Mouse (Mus musculus) adrenal gland, postnatal 14 days (tissue): ENCODE measurements around the gene Cep57l1. TPM values are rescaled to one million over a fixed set of nuclear protein-coding genes. Genes with fewer than 3 reads are reported as not detected.

Experiments used
- DNase-seq: peaks from one replicate; pipeline ENCODE4 v3.0.0; 2021; ENCODE audit warnings: mixed read lengths
- total RNA-seq: library from RNA; stranded (reverse); gene quantifications from 2 replicates; pipeline ENCODE4 v1.2.3, GENCODE M21; 2021

Gene Cep57l1
- total RNA-seq, 1 experiment from 2014 or later, result 9.3 TPM

DNA sequence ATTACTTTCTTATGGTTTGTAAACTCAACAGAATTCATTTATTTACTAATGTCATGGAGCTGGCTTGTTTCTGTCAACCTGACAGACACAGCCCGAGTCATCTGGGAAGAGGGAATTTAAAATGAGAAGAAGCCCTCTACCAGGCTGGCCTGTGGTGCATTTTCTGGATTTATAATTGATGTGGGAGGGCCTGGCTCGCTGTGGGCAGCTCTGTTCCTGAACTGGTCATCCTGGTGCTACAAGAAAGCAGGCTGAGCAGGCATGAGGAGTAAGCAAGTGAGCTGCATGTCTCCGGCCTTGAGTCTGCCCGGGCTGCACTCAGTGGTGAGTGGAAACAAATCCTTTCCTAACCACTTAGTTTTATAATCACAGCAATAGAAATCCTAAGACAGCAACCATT lies 65.7 kb downstream of the Cep57l1 start:
- no peak for DNase-seq

DNA sequence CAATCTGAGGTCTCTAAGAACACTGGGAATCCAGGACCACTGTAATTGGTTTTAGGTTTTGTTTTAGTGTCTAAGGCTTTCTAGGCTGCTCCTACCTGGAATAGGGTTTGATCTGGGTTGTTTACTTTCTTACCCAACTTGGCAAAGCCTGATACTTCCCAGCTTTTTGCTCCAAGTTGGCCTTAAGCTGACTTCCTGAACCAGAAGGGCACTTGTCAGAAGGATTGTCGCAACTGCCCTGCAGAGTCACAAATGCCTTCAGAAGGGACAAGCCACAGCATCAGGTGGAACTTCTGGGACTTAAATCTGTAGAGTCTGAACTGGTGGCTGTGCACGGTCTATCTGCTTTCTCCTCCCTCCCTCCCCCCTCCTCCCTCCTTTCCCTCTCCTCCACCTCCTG lies 69.5 kb downstream of the Cep57l1 start:
- no peak for DNase-seq

DNA sequence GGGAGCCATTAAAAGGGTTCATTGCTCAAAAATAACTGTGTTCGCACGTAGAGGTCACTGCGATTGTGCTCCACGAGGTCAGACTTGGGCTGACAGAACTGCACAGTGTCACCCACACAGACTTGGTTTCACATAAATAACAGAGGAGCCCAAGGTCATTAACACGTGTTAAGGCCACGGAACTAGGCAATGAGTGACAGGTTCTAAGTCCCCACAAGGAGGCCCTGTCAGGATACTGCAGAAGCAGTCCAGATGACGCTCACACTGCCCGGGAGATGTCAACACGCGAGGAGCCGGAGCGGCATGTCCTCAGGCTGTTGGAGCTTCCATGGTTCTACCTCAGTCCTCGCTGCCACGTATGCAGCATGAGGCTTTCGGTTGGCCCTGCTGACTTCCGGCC lies 72.4 kb downstream of the Cep57l1 start:
- peak; percentile 15 for DNase-seq

DNA sequence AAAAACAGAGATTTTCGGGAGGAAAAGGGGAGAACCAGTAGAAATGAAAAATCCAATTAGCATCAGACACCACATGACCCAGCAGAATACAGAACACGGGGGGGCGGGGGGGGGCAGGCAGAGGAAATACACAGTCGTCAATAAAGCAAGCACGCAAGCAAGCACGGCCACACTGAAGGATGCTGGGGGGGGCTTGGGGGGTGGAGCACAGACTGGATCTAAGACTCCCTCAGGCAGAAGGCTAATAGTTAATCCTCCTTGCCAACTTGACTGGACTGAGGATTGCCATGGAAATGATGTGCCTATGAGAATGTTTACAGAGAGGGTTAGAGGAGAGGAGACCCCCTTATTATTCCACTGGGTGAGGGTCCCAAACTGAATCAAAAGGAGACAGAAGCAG lies 74.3 kb downstream of the Cep57l1 start:
- DNase-seq, result no peak

DNA sequence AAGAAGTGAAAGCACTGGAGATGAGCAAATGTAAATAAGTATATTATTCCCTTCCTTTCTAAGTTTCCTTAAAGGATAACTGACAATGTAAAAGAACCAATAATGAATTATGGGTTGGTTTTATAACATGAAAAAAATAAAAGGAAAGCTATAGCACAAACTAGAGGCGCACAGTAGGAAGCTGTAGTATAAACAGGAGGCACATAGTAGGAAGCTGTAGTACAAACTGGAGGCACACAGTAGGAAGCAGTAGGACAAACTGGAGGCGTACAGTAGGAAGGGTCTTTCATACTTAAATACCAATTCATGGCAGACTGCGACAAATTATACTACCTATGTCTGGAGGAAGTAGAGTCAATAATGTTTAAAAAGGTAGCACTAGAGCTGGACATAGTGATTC lies 76.5 kb downstream of the Cep57l1 start:
- no peak for DNase-seq

DNA sequence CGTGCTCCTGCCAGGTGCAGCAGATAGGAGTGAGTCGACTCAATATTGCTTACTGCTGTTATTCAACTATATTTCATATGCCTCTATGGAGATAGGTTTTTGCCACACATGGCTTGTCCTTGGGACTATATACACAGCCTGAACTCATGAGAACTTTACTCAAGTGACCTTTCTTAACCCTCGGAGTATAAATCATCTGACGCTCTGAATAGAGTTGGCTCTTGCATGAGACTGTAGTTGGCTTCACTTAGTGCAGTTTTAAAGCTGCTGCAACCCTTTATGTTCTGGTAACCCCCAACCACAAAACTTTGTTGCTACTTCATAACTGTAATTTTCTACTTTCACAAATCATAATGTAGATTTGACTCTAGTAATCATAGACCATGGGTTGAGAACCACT lies 77.7 kb downstream of the Cep57l1 start:
- no peak for DNase-seq

DNA sequence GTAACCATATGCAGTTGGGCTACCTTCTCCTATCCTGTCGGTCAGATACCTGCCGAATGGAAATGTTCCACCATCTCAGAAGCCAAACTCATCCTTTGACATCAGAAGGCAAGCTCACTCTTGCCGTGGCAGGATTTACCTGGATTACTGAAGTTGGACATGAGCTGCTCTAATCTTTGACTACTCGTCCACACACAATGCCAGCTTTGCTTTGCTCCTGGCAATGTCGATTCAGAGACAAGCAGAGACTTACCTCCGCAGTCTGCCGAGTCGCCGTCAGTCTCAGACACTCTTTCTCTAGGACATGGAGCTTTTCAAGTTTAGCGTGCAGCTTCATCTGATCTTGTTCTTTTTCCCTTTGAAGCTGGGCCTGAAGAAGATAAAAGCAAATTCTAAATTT lies 78.9 kb downstream of the Cep57l1 start:
- DNase-seq, result no peak

DNA sequence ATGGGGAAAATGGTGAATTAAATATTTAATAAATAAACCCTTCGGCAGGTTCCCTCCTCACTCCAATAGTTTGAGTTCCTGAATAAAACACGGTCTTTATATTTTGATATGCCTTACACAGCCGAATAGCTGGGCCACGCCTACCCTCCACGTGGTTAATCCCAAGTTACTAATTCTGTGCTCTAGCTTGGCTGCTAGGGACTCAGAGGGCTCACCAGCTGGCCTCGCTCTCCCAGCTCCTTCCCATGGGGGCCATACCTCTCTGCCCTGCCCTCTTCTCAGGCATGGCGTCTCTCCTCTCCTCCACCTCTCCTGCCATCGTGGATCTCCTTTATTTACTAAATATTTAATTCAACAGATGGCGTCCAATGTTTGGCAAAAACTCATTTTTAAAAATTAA lies 83.5 kb downstream of the Cep57l1 start:
- peak; percentile 34 for DNase-seq

DNA sequence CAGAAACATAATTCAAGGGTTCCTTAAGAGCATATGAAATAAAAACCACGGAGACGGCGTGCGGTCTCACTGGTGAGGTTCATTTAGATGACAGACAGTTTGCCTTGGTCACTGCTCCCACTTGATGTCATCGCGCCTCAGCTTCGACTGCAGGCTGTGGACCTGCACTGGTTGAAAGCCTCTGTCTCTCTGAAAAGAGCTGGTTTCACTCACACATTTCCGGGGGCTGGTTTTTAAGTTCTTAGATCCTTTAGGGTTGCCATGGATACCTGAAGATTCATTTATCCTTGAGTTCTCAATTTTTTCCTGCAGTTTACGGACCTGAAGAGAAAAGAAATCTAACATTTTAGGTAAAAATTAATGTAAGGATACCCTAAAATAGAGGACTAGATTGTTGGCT lies 90.1 kb downstream of the Cep57l1 start:
- no peak for DNase-seq

DNA sequence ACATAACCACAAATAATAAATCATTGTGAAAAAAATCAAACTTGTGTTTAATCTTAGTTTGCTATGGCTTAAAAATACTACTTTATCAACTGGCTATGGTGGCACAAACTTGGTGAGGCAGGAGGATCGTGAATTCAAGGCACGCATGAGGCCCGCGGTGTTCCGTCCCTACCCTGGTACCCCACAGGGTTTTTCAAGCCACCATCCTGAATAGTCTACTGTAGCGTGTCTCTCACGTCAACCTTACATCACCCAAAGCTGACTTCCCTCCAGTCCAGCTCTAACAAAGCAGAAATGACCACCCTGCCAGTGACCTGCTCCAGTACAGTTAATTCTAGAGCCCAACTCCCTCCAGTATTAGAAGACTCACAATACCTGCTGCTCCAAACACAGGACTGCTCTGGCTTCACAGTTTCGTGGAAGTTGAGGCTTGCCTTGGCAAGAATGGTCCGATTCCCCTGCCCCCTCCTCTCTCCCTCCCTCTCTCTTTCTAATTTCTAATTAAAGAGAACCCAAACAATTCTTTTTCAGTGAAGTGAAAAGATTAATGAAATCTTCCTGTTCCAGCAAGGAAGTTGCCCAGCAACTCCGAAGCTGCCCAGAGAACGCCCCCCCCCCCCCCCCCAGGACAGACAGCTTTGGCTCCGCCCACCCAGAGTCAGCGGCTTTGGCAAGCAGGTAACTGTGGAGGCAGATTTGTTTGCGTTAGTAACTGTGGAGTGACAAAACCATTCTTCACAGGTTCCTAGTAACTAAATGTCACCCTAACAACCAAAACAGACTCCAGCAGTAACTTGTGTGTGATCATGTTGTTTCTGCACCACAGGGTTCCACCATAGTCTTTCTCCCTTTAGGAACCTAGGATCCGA lies 93.4 kb downstream of the Cep57l1 start, which contains the start of gene Ccdc162:
Gene Ccdc162 (minus strand): TSS at position 606 of the 869 bp plus-strand sequence.
- no peak for DNase-seq

DNA sequence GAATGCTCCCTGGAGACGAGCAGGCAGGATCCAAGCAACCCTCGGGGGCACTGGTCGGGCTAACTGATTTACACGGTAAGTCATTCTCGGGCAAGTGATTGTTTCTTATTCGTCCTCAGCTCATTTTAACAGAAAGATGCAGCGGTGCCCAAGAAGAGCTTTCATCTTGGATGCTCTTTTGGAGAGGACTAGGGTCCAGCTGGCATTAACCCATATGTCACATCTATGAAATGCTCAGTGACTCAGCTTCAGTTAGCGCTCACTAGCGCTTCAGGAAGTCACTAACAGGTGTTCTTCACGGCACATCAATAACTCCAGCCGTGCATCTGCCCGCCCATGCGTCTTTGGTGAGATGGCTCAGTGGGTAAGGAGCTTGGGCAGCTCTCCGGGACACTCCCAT lies 94.1 kb downstream of the Cep57l1 start:
- no peak for DNase-seq

DNA sequence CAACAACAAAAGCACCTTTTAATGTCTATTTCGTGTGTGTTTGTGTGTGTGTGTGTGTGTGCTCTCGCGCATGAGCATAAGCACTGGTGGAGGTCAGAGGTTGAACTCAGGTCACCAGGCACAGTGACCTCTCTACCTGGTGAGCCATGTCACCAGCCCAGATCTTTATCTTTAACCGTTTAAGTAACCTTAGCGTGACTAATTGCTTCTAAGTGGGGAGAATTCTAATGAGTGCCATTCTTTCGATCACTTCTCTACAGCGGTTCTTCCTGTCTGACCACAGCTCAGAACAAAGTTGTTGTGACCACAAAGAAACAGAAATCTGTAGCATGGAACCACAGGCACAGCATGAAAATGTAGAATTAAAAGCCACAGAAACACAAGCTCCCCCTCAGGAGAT lies 98.2 kb downstream of the Cep57l1 start:
- DNase-seq, result no peak

DNA sequence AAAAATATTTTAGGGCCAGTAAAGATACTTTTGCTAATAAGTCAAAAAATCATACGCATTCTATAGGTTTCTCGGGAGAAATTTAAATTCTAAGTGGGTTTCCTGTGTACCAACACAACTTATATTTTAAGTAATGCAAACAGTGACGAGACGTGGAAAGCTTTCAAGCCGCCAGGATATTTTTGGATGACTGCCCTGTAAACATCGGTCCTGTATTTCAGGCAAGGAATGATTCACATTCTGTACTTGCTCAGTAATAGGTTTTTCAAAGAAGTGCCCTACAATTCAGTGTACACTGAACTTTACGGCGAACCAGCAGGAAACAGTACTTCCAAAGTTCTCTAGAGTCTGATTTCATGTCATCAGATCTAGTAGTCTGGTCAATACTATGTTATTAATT lies 98.9 kb downstream of the Cep57l1 start:
- no peak for DNase-seq

DNA sequence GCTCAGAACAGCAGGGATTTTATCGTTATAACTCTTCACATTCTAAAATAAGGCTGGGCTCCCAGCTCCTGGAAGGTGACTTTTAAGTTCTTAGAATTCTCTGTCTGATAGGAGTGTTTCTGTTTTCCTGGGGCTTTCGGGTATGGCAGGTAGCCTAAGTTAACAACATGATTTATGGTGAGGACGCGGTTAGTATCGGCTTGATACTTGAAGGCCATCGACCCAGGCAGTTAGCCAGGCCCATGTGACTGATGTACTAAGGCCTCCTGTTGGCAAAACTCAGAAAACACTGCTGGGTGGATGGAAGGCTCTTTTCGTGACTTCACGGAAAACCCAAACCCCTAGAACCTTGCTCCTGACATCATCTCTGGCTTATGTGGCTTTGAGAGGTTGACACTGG lies 100.3 kb downstream of the Cep57l1 start:
- DNase-seq, result peak; percentile 84

DNA sequence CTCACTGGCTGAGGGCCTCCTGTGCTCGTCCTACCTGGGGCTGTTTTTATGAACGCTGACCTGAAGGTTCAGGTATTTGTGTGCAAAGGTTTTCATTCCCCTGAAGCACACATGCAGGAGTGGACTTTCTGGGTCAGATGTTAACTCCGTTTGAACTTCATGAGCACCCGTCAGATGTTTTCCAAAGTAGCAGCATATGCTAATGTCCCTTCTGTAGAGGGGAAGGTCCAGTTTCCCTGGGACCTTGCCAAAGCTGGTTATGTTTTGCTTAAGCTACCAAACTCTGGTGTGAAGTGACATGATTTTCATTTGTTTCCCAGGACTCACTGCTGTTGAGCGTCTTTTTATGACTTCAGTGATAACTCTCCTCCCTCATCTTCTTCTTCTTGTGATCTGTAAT lies 110.0 kb downstream of the Cep57l1 start:
- DNase-seq, result no peak

DNA sequence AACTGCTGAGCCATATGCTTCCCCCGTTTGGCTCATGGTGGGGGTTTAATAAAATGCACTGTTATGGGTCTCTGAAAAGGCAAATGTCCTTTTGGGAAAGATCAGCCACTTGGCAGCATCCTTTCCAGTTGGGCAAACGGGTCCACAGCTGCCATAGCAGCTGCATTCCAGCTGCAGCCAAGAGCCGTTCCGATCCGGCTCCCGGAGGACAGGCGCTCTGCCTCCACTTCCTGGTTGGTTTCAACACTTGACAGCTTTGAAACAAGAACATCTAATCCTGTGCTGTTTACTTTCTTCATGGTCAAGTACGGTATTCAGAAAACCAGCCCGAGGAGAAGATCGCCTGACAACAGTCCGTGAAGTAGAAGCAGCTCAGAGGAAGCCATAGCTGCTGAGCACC lies 112.6 kb downstream of the Cep57l1 start:
- peak; percentile 52 for DNase-seq

DNA sequence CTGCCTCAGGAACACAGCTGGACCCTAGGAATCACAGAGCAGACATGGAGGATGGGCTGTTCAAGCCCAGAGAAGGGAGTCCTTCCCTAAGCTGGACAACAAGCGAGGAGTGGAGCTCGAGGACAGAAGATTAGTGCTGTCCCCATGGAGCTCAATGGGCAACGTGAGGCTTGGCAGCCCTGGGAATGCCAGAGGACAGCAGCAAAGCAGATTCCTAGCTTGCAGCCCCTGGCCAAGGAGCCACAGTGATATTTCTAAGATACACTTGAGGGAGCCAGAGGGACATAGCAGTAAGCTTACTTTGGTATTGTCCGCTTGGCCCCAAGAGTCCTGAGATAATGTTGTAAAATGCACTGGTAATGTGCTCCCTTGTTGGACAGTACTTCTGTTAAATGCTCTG lies 118.7 kb downstream of the Cep57l1 start:
- DNase-seq, result no peak

DNA sequence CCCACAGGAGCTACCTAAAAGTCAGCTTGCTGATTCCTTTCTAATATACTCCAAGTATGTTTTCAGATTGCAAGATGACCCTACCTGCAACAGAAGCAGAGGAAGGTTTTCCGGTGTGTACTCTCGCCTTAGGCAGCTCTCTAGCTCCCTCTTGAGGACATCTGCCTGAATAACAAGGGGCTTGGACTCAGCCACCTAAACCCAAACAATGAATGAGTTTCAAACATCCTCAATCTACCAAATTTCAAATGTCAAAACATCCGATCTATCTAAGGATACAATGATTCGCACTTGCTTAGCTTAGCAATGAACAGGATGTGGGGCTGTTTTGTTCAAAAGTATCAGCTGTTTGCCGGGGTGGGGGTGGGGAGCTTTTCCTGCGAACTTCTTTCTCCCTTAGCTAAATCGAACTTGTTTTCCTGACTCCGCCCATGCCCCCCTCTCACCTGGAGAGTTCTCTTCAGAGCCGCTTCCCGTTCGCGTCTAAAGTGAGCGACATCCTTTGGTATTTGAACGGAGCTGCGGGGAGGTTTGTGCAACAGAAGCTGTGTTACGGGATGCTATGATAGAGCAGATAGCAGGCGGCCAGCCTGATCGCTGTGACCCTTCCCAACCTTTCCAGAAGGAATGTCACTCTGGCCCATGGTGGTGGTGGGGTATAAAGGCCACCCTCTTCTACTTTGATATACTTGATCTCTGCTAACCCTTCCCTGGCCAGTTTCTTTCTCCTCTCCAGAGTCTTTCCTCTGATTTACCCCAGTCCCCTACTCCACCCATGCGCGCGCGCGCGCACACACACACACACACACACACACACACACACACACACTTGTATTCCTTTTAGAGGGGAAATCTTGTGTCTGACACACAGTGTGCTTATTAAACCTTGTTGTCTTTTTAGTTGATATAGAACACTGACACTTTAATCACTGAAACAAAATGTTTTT lies 119.5 kb downstream of the Cep57l1 start:
- DNase-seq, result peak; percentile 73

DNA sequence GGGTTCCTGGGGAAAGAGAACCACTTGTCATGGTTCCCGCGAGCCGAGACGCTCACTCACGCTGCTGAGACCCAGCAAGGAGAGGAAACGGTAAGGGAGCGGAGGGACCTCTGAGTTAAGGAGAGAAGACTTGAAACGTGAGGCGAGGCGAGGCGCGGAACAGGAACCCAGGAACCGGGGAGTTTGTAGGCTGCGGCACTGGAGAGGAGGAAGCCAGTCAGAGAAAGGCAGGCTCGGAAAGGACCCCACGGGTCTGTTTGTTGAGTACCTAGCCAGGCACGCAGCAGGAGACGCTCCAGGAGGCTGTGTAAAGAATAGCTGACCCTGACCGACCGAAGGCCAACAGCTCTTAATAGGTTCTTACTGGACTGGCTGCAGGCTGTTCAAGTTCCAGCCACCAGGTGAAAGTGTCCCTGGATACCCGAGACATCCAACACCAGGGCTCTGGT lies 125.1 kb downstream of the Cep57l1 start:
- DNase-seq, result peak; percentile 25

DNA sequence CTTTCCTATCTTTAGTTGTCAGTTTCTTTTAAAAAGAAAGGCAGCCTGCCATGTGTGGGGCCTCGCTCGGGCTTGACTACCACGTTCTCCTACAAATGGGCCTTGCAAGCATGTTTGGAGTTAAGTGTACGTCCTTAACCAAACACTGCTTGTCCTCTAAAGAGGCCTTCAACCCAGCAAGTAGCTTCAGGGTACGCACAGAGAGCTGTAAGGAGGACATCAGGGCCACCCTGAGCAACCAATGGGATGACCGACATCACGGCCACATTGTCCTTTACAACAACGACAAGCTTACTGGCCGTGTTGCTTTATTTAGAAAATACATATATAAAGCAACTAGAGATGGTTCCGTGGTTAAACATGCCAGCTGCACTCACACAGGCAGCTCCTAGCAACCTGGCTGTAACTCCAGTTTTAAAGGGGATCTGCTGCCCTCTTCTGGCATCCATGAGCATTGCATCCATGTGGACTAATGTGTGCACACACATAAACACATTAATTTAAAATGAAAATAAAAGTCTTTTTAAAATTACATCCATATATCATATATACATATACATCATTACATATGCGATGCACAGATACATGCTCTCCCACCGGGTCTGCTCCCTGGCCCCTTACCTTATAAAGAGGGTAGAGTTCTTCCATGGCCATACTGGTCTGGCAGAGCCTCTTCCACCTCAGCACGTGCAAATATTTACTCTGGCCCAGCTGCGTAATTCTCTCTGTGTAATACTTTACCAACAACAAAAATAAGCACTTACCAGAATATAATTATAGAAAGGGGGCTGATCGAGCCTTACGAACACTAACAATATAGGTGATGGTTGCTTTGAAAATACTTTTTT lies 126.9 kb downstream of the Cep57l1 start:
- peak; percentile 90 for DNase-seq

DNA sequence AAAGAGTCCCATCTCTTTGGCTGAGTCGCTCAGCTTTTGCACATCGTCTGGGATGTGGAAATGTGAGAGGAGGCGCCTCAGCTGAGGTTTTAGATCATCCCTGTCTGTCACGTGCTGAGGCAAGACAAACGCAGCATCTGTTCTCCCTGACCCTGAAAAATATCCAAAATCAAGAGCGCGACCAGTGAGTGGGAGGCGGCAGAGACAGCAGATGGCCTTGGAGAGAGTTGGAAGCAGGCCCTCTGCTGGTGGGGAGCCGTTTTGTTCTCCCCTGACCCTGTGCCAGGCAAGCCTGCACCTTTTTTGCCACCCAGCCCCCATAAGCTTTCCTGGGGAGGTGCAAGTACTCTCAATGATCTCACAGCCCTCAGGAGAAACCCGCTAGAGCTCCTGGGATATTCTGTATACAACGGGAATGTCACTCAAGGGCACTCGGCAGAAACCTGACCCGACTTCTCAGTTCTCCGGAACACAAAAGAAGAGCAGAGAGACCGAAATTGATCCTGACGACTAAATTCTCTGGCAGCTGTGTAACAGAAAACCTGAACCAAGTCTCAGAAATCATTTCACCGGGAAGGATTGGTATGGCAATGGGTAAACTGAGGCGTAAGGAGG lies 130.8 kb downstream of the Cep57l1 start:
- DNase-seq, result peak; percentile 89

DNA sequence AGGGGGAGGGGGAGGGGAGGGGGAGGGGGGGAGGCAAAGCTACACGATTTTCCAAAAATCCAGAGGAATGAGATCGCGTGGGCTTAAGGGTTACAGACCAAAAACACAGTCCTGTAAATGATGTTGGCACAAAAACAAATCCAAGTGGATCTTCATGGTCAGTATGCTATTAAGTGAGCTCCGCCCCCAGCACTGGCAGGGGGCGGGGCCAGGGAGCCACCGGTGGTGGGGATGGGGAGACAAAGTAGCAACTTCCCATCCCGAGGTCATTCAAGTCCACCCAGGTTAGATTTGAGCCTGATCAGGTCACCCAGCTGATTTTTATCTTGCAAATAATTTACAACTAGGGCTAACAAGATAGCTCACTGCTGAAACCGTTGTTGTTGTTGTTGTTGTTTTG lies 132.3 kb downstream of the Cep57l1 start:
- peak; percentile 28 for DNase-seq
